Mouse (Mus musculus): ENCODE results near the gene Tax1bp1. TPM values are rescaled to one million over a fixed set of nuclear protein-coding genes. Genes with fewer than 3 reads are reported as not detected.
"Not testable (repeated sequence)": the region's sequence is repeated elsewhere in the genome, so short reads cannot be mapped to it uniquely, and the experiment has no call there.

Tax1bp1 gene
- 99.2 and 121 TPM in 2 replicates for polyA plus RNA-seq (2012; ENCODE audit: insufficient read depth, insufficient read length, missing spikeins)

DNA sequence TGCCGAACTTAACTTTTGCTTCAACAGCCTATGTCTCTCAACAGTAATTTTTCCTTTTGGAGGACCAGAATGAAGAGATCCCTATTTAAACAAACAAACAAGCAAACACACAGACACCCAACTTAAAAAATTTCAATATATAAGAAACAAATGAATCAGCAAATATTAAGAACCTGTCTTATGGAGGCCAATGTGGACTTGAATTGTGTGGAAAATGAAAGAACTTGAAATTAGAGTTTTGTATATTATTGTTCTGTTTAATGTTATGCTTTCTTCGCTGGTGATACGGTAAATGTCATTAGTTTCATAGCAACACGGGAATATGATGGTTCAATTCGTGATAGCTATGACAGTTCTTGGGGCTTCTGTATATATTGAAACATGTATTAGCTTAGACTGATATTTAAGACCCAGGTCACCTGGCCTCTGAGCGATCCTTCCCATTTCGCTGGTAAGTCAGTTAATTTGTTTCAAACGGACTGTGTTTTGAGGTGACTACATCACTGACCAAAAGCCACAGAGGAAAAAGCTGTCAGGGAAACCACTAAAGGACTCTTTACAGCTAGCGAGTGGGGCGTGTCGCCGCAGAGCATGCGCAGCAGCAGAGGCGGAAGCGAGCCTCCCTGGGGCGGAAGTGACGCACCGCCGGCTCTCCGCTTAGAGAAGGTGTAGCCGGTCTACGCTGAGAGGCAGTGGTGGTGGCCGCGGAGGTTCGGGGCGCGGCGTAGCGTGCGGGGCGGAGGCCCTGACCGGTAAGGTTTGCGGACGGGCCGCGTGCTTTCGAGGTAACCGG, at the start of gene Tax1bp1:
Tax1bp1 (plus strand) TSS at position 626 of the 793 bp plus-strand sequence.
- Histone ChIP-seq H3K4me3 (ENCODE audit: insufficient read depth, low read depth, low read length) (peak within 1 kb of the TSS; percentile 95), H3K27ac (replicated peaks; ENCODE audit: low read depth, low read length) (peak within 1 kb of the TSS; percentile 94), H3K4me1 (ENCODE audit: control insufficient read depth, insufficient read depth, insufficient read length, low read length) (peaks cover 4% of the 10 kb centered on the region)

DNA sequence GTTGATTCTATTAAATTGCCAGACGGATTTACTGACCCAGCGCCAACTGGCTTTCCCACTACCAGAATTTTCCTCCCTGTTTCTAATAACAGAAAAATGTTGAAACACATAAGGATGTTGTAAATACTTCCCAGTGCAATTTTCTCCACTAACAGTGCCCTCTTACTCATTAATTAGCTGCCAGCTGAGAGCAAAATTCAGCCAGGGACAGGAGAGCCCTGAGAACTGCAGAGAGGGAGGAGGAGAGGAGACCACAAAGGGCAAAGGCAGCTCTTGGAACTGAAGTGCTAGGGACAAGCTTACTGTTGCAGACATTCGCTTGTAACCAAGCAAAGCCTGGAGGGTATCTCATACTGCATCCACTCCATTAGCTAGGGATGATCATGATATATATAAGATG, 45.9 kb upstream of the Tax1bp1 start:
- no peak overlapping the region for H3K4me3 ChIP-seq (ENCODE audit: insufficient read depth, low read depth, low read length)
- no peaks in the 10 kb centered on the region for H3K4me1 ChIP-seq (ENCODE audit: control insufficient read depth, insufficient read depth, insufficient read length, low read length)
- no peak overlapping the region for H3K27ac ChIP-seq (replicated peaks; ENCODE audit: low read depth, low read length)

DNA sequence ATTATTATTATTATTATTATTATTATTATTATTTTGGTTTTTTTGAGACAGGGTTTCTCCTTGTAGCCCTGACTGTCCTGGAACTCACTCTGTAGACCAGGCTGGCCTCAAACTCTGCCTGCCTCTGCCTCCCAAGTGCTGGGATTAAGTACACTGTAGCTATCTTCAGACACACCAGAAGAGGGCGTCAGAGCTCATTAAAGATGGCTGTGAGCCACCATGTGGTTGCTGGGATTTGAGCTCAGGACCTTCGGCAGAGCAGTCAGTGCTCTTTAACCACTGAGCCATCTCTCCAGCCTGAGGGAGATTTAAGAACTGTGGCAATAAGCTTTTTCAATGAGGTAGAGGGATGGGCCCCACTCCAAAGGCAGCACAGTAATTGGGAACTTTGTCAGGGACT, 43.7 kb upstream of the Tax1bp1 start:
- H3K27ac ChIP-seq (replicated peaks; ENCODE audit: low read depth, low read length); H3K4me1 ChIP-seq (ENCODE audit: control insufficient read depth, insufficient read depth, insufficient read length, low read length); H3K4me3 ChIP-seq (ENCODE audit: insufficient read depth, low read depth, low read length): not testable (repeated sequence)

DNA sequence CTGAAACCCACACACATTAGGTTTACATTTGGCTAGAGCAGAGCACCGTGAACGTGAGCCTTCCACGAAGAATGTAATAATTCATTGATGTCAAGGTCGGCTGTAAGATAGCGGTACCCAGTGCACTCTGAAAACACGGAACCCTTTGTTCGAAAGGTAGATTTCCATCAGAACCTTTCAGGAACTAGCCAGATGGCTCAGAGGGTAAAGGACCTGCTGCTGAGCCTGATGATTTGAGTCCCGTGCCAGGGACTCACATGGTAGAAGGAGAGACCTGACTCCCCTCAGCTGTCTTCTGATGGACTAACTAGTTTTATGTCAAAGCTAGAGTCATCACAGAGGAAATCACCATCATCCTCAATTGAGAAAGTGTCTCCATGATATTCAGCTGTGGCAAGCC, 41.7 kb upstream of the Tax1bp1 start:
- H3K27ac ChIP-seq (replicated peaks; ENCODE audit: low read depth, low read length), result no peak overlapping the region
- peaks cover 8% of the 10 kb centered on the region for H3K4me1 ChIP-seq (ENCODE audit: control insufficient read depth, insufficient read depth, insufficient read length, low read length)
- no peak overlapping the region for H3K4me3 ChIP-seq (ENCODE audit: insufficient read depth, low read depth, low read length)

DNA sequence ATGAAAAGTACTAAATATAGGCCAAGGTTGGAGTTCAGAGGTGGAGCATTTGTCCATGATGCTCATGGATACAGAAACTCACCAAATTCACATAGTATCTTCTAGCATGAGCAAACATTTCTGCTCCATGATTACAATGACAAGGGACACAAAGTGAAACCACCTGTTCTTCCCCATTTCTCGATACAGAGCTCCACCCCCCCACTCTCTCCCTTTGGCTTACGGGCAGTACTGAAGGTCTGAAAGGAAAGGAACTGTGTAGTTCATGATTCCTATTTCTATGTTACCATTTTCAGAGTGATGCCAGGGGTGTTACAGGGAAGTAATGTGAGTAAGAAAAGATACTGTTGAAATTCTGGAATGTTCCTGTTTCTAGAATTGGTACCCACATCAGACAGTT, 41.0 kb upstream of the Tax1bp1 start:
- Histone ChIP-seq H3K4me3 (ENCODE audit: insufficient read depth, low read depth, low read length) (no peak overlapping the region), H3K27ac (replicated peaks; ENCODE audit: low read depth, low read length) (no peak overlapping the region), H3K4me1 (ENCODE audit: control insufficient read depth, insufficient read depth, insufficient read length, low read length) (peaks cover 8% of the 10 kb centered on the region)

DNA sequence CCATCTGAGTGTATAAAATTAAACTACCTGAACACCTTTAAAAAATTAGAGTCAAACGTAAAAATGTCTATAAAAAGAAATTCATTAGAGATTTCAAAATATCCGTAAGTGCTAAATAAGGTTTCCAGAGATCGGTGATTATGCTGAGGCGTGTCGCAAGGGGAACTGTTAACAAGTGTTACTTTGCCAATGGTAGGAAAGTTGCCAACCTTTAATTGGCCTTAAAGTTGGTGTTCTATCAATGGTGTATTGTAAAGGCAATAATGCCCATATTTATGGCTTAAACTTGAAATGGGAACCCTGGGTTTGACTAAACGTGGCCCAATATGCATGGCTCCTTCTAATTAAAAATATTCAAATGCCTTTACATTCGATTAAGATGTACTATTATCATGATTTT, 39.8 kb upstream of the Tax1bp1 start:
- no peak overlapping the region for H3K27ac ChIP-seq (replicated peaks; ENCODE audit: low read depth, low read length)
- H3K4me1 ChIP-seq (ENCODE audit: control insufficient read depth, insufficient read depth, insufficient read length, low read length), result peaks cover 8% of the 10 kb centered on the region
- no peak overlapping the region for H3K4me3 ChIP-seq (ENCODE audit: insufficient read depth, low read depth, low read length)

DNA sequence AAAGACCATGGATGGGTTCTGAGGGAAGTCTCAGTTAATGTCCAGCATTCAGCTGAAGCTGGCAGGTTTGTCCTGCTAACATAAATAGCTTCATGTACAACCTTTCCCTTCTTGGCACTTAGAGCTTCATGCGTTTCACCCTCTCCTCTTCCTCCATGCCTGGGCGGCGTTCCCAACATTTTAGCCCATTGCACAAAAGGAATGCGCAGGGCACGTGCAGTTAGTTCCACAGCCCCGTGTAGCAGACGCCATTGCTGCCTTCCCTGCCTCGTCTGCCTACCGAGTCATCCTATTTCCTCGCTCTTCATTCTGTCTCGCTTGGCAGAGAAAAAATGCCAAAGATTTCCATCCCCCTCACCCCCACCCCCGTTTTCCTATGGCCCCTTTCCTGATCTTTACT, 39.0 kb upstream of the Tax1bp1 start:
- Histone ChIP-seq H3K27ac (replicated peaks; ENCODE audit: low read depth, low read length) (0 out of 2 replicates have a peak overlapping the region, but pooled peaks have one; percentile 2), H3K4me3 (ENCODE audit: insufficient read depth, low read depth, low read length) (no peak overlapping the region), H3K4me1 (ENCODE audit: control insufficient read depth, insufficient read depth, insufficient read length, low read length) (peaks cover 8% of the 10 kb centered on the region)

DNA sequence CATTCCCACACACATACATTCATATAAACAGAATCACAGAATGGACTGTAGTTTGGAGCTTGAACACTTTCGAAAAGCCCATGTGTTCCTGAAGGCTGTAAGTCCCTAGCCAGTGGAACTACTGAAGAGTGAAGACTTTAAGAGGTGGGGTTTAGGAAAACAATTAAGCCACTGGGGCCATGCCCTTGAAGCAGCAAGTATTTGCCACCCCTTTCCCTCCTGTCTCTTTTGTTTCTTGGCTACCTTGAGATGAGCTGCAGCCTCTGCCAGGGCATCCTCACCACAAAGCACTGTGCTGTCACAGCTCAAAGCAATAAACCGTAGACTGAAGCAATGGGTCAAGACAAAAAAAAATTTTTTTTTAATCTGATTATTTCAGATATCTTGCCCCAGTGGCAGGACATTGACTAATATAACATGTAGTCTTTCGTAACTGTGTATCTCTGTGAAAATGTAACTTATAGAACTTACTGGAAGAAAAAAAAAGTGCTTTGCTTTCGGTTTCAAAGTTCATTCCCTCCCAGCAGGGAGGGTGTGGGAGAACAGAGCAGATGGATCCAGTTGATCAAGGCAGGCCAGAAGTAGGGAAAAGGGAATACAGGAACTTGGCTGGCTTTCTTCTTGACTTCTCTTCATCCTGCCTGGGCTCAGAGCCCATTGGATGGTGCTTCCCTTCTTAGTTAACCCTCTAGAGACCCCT, 38.2 kb upstream of the Tax1bp1 start:
- Histone ChIP-seq H3K4me3 (ENCODE audit: insufficient read depth, low read depth, low read length) (peak overlapping the region; percentile 28), H3K4me1 (ENCODE audit: control insufficient read depth, insufficient read depth, insufficient read length, low read length) (peaks cover 8% of the 10 kb centered on the region), H3K27ac (replicated peaks; ENCODE audit: low read depth, low read length) (peak overlapping the region; percentile 96)

DNA sequence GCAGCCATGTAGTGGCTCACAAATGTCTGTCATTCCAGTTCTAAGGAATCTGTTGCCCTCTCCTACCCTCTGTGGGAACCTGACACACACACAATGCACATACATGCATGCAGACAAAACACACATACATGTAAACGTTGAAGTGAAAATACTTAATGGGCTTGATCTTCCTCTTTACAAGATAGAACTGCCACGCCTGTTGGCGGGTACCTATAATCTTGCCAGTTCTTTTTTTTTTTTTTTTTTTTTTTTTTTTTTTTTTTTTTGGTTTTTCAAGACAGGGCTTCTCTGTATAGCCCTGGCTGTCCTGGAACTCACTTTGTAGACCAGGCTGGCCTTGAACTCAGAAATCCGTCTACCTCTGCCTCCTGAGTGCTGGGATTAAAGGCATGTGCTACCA, 36.0 kb upstream of the Tax1bp1 start:
- not testable (repeated sequence) for H3K4me3 ChIP-seq (ENCODE audit: insufficient read depth, low read depth, low read length); H3K4me1 ChIP-seq (ENCODE audit: control insufficient read depth, insufficient read depth, insufficient read length, low read length); H3K27ac ChIP-seq (replicated peaks; ENCODE audit: low read depth, low read length)

DNA sequence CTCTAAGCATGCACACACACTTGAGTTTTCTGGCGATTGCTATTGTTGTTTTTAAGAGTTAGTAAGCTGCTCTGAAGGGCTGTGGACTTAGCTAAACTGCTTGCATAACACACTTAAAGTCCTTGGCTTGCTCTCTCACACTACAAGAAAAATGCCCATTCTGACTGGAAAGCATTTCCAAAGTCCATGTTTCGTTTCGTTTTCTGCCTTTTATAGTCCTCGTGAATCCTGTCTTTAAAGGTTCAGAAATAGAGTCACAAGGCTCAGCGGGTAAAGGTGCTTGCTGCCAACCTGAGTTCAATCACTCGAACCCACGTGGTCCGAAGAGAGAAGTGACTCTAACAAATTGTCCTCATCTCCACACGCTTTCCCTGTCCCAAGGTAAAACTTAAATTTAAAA, 34.0 kb upstream of the Tax1bp1 start:
- Histone ChIP-seq H3K4me1 (ENCODE audit: control insufficient read depth, insufficient read depth, insufficient read length, low read length) (peaks cover 4% of the 10 kb centered on the region), H3K4me3 (ENCODE audit: insufficient read depth, low read depth, low read length) (peak overlapping the region; percentile 26; the same call in 1 of the 2 replicates), H3K27ac (replicated peaks; ENCODE audit: low read depth, low read length) (no peak overlapping the region)

DNA sequence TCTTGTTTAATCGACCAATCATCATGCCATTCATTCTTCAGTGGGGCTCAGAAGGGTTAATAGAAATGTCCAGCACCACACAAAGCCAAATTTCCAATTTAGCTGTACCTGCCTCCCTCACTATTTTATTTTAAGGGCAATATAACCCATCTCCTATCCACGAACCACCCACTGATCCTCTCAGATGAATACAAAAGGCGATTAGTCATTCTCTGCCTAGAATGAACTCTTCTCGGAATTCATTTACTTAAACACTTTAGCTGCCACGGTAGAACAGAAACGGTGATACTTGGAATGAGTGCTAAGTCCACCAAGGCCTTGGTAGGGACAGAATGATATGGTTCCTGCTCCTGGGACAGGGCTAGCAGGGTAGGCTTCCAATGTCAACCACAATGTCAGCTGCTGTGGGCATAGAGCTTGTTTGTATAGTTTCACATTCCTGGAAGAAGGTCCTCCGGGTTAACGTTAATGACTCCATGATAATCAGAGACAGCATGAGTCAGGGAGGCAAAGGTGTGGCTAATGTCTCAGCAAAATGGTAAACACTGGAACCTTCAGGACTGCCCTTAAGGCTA, 33.0 kb upstream of the Tax1bp1 start:
- Histone ChIP-seq H3K27ac (replicated peaks; ENCODE audit: low read depth, low read length) (no peak overlapping the region), H3K4me3 (ENCODE audit: insufficient read depth, low read depth, low read length) (no peak overlapping the region), H3K4me1 (ENCODE audit: control insufficient read depth, insufficient read depth, insufficient read length, low read length) (no peaks in the 10 kb centered on the region)

DNA sequence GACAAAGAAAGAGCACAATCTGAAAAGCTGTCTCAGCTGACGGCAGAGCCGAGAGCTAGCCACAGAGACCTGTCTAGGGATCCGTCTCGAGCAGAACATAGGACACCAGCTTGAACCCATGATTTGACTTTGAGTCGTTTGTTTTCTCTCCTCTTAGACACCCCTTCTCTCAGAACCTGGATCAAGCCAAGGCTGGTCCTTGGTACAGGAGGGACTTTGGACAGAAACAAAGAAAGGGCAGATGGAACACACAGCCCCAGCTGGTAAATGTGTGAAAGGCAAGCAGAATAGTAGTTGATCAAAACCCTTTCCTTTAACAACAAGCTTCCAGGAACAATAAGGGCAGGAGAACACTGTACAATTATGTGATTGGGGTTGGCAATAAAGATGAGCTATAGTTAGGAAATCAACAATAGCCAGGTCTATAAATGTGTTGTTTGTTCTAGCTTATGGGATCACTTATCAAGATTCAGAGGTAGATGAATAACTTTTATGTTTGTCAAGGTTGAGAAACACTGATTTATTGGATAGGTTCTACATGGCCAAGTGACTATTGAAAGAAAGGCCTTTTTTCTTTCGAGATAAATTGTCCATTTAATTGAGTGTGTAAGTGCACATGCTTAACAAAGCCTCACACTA, 31.6 kb upstream of the Tax1bp1 start:
- no peak overlapping the region for H3K27ac ChIP-seq (replicated peaks; ENCODE audit: low read depth, low read length)
- H3K4me3 ChIP-seq (ENCODE audit: insufficient read depth, low read depth, low read length), result no peak overlapping the region
- H3K4me1 ChIP-seq (ENCODE audit: control insufficient read depth, insufficient read depth, insufficient read length, low read length), result no peaks in the 10 kb centered on the region

DNA sequence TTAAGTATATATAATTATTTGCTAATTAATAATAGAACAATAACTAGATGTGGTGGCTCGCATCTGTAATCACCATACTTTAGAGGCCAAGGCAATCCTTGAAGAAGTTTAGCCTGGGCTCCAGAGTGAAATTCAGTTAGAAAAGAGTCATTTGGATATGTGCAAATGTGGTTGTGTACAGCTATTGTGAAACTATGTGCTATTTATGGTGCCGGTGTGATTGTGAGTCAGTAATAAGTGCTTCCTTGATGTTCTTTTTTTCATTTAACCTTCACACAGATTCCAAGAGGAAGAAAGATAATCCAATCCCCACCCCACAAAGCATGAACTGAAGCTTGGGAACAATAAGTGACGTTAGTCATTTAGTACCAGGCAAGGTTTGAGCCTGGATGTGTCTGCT, 30.9 kb upstream of the Tax1bp1 start:
- H3K4me3 ChIP-seq (ENCODE audit: insufficient read depth, low read depth, low read length), result no peak overlapping the region
- H3K27ac ChIP-seq (replicated peaks; ENCODE audit: low read depth, low read length), result no peak overlapping the region
- no peaks in the 10 kb centered on the region for H3K4me1 ChIP-seq (ENCODE audit: control insufficient read depth, insufficient read depth, insufficient read length, low read length)

DNA sequence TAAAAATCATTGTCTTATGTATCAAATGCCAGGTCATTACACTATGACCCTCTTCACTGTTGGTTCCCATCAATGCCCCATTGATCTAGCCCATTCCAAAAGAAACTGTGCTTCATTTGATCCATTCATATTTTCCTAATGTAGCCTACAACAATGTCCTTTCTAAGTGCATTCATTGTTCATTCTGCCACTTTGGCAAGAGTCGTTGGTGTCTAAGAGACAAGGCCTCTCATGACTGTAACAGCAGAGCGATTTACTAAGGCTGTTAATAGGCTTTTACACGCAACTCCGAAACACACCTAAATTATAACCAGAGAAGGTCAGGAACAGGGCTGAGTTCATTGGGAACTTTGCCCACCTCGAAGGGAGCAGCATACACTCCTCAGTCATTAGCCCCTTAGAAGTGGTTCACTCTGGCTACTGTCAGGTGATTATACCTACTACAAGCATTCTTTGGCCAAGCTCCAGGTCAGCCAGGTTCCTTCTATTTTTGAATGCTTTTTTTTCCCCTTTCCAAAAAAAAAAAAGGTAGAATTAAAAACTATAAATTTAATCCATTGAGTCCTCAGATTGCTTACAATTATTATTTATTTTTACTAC, 26.5 kb upstream of the Tax1bp1 start:
- Histone ChIP-seq H3K4me3 (ENCODE audit: insufficient read depth, low read depth, low read length) (no peak overlapping the region), H3K27ac (replicated peaks; ENCODE audit: low read depth, low read length) (no peak overlapping the region), H3K4me1 (ENCODE audit: control insufficient read depth, insufficient read depth, insufficient read length, low read length) (no peaks in the 10 kb centered on the region)

DNA sequence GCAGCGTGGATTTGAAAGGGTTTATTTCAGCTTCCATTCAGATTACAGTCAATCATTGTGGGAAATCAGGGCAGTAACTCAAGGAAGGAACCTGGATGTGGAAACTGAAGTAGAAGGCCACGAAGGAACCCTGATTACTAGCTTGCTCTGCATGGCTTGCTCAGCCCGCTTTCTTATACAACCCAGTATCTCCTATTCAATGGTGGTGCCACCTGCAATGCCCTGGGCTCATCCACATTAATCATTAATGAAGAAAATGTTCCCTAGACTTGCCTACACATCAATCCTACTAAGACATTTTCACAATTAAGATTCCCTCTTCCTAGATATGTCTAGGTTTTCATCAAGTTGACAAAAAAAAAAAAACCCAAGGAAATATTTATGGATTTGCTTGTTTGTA, 23.2 kb upstream of the Tax1bp1 start:
- no peaks in the 10 kb centered on the region for H3K4me1 ChIP-seq (ENCODE audit: control insufficient read depth, insufficient read depth, insufficient read length, low read length)
- H3K27ac ChIP-seq (replicated peaks; ENCODE audit: low read depth, low read length), result no peak overlapping the region
- no peak overlapping the region for H3K4me3 ChIP-seq (ENCODE audit: insufficient read depth, low read depth, low read length)
